Mouse (Mus musculus): Measurements from ENCODE around the gene Rnh1.
A peak's percentile ranks its signal among the peaks of the same experiment; 100 is the strongest.

The Rnh1 gene

DNA sequence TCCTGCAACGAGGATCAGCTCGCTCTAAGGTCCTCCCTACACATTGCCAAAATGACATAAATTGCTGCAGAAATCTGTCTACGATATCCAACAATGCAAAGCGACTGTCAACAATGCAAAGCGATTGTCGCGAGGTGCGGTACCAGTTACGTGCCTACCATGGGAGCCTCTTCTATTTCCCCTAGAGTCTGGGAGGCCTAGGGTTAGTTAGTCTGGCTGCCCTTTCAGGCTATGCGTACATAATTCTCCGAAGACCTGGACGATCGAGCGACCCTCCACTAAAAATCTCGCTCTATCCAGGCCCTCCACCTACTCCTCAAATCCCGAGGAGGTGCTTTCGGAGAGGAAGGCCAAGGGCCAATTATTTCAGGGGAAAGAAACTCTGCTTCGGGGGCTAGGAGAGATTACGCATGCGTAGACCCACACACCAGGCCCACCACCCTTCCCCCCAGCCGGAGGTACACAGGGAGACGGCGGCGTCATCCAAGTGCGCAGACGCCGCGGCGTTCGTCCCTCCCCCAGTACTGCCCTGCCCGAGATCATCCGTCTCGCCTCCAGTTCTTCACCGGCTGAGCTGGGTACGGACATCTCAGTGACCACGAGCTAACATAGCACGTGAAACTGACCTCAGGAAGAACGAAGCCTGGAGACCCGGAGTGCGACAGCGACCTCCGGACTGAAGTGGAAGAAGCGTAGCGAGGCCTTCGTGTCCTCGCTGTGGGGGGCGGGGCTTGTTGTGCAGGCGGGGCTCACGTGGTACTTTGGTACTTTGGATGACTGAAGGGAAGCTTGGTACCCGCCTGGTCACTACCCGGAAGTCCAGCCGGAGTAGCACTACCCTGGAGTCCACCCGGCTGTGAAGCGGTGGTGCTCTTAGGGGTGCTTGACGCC is at the start of gene Rnh1:
Gene Rnh1, minus strand, starts transcription at position 742 of the 891 bp plus-strand sequence.
- DNase-seq = peak; percentile 89 to 90

DNA sequence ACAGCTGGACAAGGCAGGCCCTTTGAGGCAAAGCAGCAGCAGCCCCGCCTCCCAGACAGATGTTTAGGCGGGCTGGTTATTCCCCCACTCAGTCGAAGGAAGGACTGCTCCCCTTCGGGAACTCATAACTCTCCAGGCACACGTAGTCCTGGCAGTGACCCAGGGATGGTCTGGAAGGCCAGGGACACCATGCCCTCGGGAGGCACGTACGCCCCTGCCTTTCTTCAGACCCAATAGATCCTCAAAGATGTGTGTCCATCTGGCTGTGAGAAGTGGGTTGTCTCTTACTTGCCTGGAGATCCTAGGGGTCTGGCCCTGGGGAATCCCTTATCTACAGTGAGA is 49.4 kb upstream of the Rnh1 start:
- no peak for DNase-seq

DNA sequence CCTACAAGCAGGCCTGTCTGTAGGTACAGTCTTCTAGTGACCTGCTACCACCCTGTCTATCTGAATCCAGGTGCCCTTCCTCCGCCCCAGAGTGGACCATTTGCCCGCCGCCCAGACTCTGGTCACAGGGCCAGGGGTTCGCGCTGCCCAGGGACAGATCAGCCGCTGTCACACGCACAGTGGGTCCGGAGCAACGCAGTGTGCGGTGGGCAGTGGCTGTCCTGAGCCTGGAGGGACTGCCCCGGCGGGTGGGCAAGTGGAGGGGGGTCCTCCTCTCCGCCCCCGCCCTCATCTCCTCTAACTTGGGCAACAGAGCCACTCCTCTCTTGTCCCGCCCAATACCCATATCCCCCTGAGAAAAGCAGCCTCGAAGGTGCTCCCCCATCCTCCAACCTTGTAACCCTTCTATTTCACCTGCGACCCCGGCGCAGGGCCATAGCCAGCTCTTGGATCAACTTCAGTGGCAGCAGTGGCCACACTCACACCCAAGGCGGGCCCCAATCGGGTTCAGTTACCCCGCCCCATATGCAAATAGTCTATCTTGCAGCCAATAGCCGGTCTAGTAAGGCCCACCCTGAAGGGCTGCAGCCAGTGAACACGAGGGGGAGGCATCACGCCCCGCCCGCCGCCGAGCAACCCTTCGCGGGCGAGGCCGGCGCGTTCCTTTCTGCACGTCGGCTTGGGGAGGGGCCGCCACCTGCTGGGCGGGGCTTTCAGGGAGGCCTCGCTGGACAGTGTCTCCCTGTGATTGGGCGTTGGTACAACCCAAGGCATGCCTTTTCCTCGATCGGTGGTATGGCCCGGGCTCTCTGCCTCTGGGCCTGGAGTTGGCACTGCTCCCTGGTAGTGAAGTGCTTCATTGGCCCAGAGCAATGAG is 48.8 kb upstream of the Rnh1 start:
- DNase-seq = peak; percentile 79 to 89

DNA sequence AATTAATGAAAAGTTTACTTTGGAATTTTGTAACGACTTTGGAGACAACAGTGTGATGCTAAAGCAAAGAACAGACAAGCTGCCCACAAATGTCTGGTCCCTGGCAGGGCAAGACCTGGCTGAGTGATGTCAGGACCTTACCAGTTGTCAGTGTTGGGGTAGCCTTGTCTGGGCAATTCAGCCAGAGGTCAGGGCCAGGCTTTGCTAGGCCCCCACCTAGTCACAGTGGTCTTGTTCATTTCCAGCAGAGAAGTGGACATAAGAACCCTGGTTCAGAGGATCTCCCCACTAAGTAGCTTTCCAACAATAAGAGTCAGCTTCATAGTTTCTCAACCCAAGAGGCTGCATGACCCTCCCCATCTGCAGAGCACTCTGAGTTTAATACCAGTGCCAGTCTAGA is 47.7 kb upstream of the Rnh1 start:
- DNase-seq = no peak

DNA sequence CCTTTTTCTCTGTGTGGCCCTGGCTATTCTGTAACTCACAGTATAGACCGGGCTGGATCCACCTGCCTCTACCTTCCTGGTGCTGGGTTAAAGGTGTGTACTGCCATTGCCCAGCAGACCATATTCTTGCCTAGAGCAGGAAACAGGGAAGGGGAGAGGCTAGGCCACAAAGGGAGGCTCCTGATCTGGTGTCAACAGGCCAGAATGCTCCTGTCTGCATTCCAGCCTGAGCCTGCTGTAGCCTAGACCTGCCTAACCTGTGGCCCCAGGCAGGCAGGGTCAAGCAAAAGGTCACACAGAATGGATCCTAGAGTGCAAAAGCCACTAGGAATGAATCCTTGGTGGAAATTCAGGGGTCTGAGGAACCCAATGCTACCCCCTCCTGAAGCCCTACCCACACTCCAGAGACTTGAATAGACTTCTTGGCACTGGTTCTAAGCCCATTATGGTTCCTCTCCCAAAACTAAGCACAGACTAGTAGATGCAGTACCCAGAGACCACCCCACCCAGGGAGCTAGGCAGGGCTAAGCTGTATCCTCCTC is 47.0 kb upstream of the Rnh1 start:
- no peak for DNase-seq

DNA sequence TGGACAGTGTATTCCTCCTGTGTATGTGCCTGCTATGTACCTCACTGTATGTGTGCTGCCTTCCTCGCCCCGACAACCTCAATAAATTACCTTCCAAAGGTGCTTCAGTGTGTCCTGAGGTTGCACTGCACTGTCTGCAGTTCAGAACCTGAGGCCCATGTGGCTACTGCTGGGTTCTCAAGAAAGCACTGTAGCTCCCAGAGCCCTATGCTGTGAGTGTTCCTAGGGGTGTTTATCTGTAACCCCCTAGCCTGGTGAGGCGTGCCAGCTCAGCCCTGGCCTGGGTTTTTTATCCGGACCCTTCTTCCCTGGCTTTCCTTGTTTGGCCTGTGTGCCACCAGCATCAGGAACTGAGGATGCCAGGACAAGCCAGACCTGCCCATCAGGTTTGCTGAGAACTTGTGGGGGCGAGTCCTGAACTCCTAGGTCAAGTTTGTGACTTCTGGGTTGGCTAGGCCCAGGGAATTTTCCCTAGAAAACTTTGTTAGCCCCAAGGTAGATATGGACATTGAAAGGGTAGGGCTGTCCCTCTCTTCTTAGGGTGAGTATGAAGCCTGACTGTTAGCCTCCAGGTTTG is 46.0 kb upstream of the Rnh1 start:
- DNase-seq = no peak

DNA sequence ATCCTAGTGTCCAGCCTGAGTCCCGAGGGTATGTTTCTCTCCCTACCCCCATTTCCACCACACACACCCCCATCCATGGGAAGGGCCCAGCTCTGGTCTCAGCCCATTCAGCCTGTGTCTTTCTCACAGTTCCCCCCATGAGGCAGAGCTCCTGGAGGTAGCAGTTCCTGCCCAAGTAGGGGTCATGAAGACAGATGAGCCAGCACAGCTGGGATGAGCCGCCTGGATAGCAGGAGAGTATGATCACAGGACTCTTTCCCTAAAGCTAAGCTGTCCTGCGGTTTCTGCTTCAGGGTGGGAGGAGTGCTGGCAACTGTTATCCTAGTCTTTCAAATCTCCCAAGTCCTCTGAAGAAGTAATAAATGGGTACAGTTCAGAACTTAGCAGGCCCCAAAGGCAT is 45.5 kb upstream of the Rnh1 start:
- no peak for DNase-seq

DNA sequence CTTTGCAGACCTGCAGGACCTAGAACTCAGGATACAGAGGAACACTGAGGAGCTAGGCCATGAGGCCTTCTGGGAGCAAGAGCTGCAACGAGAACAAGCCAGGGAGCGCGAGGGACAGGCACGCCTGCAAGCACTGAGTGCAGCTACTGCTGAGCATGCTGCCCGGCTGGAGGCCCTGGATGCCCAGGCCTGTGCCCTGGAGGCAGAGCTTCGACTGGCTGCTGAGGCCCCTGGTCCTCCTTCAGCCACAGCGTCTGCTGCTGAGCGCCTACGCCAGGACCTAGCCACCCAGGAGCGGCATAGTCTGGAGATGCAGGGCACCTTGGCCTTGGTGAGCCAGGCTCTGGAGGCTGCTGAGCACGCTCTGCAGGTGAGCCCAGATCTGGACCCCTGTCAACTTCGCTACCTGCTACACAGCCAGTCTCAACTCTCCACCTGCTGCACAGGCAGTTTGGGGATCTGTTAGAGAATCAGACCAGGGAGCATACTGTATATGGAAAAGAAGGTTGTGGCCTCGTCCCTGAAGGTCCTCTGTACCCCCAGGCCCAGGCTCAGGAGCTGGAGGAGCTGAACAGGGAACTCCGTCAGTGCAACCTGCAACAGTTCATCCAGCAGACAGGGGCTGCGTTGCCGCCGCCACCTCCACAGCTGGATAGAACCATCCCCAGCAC is 44.8 kb upstream of the Rnh1 start:
- no peak for DNase-seq

DNA sequence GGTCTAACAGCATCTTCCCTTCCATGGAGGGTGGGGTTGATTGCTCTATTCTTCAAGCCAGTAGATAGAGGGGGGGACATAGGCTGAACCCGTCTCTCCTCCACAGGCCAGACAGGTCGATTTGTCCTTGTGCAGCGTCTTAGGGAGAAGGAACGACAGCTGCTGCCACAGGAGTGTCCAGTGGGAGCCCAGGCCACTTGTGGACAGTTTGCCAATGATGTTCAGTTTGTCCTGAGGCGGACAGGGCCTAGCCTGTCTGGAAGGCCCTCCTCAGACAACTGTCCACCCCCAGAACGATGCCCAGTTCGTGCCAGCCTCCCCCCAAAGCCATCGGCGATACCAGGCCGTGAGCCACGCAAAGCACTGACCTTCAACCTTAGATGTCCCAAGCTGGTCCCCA is 44.2 kb upstream of the Rnh1 start:
- DNase-seq = no peak

DNA sequence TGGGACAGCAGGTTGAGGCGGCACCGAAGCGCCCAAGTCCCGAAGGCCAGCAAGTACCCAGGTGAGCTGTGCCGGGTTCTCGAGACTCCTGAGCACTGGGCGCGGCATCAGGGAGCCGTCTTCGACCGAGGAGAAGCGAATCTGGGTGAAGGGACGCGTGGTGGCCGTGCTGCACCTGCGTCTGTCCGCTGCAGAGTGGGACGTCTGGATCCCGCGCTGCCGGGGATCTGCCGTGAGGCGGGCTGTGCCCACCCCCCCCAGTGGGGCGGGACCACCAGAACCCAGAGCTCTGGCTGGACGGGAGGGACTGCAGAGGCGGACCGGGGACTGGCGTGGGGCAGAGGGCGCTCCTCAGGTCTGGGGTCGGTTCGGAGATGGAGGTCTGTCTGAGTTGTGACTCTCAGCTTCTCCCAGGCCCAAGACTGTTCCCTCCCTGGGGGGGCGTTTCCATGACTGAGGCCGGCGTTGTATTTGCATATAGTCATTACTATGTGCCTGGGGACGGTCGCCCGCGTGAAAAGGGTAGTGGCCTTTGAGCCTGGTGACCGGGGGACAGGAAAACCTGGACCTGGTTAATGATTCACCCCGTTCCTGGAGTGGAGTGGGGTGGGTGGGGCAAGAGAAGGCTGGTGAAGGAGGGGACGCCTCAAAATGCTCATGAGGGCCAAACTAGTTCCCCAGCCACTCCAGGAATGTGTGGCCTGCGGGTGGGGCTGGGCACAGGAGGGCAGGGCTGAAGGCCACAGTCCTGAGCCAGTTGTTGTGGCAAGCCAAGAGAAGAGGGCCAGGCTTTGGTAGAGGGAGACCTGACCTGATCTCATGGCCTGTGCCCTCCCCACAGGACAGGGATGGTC is 43.5 kb upstream of the Rnh1 start:
- DNase-seq = no peak

DNA sequence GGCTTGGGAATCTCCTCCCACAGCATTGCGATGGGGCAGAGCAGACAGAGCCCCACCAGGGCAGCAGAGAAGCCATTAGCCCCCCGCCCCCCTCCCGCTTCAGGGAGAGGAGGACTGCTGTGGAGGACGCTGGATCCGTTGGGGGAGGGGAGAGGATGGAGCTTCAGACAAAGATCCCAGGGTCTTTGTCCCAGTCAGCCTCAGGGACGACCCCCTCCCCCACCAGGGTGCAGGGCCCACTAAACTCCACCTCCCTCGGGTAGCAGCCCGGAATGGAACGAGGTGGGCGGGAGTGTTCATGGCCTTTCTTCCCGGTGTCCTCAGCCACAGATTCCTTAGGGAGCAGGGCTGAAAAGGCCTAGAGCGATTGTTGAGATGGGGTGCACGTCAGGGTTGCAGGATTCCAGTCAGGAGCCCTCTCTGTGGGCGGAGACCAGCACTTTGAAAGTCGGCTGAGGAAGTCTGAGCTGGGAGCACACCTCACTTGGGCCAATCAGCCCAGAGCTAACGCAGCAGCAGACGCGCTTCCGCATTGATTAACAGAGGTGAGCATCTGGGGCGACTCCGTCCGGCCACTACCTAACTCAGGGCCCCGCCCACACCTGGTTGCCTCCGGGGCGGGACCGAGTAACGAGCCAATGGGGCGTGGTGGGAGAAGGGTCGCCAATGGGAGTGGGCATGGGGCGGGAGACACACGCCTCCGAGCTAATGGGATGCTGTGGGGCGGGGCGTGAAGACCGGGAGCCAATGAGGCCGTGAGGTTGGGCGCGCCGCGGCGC is 42.6 kb upstream of the Rnh1 start, which contains the start of gene Rassf7:
Gene Rassf7, plus strand, starts transcription at position 760 of the 779 bp plus-strand sequence.
- DNase-seq = peak; percentile 81 to 89

DNA sequence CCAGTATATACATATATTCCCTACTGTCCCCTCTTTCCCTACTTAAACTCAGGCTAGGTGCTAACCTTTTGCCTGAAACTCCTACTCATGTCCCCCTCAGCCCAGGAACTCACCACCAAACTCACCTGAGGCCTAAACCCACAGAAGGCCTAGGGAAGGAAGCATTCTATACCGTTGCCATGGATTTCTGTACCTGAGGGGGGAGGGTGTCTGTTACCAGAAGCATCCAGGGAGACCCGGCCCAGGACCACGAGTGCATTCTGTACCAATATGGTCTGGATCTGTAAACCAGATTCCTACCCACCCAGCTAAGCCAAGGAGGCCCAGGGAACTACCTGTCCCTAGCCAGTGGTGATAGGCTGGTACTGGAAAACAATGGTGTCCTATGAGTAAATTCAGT is 41.7 kb upstream of the Rnh1 start:
- no peak for DNase-seq

DNA sequence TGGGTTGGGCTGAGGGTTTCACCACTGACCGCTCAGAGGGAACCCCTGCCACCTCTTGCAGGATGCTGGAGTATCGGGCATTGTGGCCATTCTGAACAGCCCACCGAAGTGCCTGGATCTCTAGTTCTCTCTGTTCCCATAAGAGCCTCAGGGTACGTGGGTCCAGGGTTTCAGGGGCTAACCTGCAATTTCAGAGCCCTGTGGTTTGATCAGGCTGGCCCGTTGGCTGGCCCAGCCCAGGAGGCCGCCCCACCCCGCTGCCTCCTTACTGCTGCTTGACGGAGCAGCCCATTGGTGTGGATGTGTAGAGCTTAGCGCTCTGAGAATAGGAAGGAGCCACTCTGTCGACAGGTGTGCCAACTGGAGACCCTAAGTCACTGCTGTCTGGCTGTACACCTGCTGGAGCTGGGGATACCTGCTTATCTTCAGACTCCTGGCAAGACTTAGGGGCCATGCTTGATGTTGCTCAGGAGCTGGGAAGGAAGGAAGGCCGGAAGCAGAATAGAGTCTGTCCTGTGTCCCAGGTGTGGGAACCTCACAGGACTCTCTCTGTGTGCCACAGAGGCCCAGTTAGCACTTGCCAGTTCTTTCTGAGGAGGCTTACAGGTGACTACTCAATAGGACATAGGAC is 41.1 kb upstream of the Rnh1 start, which contains the start of gene Lmntd2:
Gene Lmntd2, minus strand, starts transcription at position 476 of the 631 bp plus-strand sequence.
- no peak for DNase-seq

DNA sequence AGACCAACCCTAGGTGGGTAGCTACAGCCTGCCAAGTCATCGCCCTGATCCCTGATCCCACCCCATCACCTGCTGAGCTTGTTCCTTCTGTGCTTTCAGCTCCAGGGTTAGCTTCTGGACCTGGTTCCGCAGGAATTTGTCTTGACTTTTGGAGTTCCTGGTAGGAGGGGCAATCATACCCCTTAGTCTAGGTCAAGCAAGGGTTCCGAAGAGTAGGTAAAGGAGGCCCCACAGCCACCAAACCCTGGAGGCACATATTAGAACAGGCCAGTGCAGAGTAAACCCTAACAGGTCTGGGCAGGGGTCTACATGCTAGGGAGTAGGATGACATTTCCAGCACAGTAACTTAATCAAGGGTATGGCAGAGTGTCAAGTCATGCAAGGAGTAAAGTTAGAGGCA is 40.5 kb upstream of the Rnh1 start:
- no peak for DNase-seq

DNA sequence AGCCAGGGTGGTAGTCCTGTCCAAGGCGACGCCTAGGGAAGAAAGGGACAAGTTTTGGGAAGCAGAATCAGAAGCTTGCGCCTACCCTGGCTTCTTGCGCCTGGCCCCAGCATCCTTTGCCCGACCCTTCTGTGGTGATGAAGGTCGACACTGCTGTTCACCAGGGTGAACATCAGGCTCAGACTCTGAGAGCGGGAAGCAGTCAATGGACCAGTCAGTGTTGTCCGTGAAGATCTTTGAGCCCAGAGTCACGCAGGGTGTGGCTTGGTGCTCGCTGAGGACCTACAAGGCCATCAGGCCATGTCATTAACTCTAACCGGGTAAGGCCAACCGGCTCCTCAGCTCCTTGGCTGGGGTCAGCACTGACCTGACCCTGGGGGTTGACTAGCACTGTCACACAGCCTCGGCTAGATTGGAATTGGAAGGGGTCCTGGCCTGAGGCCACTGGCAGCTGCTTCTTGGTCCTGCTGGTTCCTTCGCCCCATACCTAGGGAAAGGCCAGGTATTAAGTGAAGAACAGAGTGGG is 38.0 kb upstream of the Rnh1 start:
- DNase-seq = no peak

DNA sequence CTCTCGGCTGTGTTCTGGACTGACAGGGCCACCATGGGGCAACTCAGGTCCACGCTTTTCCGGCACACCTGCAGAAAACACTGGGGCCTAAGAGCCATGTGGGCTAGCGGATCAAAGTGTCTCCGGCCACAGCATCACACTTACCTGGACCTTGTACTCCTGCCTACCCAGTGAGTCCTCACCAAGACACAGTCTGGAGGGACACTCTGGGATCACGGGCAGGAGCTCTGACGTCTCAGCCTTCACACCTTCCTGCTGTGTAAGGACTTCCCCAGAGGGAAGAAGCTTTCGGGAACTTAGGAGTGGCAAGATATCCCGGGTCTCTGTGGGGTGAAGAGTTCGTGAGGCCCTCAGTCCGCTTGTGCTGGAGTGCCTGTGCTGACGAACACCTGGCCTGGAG is 37.5 kb upstream of the Rnh1 start:
- no peak for DNase-seq

DNA sequence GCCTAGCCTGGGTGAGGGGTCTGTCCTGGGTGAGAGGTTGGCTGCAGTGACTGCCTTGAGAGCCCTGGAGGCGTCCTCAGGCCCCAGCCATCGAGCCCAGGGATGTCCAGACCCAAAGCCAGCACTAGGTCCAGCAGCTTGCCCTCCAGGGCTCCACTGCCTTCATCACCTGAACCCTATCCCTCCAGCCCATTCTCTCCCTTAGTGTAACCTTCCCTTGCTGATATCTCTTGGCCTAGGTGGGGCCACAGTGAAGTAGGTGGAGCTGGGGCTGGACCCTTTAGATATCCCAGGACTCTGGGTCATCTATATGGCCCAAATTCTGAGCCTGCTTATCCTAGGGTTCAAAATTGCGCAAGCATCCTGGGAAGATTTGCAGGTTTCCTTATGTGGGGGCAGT is 36.9 kb upstream of the Rnh1 start:
- DNase-seq = no peak

DNA sequence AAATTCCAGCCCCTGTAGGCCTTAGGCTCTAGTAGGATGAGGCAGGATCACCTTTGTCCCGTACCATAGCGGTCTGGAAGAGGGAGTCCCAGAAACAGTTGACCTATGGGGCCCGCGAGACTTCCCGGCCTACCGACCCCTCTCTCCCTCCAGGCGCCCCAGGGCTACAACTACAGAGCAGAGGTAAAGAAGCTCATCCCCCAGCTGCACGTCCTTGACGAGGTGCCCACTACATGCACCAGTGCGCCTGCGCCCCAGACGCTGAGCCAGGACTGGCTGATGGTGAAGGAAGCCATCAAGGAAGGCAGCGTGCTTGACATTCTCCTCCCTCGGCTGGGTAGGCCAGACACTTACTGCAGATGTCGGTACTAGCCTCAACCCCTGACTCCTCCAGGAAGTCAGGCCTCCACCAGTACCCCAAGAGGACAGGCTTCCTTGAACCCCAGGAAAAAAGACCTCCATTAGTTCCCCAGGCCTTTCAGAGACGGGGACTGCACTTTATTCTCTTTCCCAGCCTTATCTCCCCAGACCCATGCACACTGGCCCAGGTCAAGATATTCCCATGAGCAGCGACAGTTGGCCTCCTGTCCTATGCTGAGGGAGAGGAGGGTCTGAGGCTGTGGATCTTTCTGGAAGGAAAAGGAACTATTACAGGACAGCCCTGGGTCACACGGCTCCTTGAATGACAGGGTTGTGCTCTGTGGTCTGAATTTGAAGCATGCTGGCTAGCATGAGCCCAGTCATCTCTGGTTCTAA is 33.7 kb upstream of the Rnh1 start:
- DNase-seq = no peak

DNA sequence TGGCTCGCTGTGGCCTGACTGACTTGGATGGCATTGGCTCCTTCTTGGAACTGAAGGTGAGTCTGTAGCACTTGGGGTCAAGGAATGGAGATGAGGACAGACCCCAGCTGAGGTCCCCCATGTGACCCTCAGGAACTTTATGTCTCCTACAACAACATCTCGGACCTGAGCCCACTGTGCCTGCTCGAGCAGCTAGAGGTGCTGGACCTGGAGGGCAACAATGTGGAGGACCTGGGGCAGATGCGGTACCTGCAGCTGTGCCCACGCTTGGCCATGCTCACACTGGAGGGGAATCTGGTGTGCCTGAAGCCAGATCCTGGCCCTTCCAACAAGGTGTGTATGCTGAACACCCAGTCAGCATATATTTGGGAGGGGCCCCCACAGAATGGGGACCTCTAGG is 32.8 kb upstream of the Rnh1 start:
- DNase-seq = no peak
